Mouse (Mus musculus): ENCODE results near the gene Invs.

Invs gene

DNA sequence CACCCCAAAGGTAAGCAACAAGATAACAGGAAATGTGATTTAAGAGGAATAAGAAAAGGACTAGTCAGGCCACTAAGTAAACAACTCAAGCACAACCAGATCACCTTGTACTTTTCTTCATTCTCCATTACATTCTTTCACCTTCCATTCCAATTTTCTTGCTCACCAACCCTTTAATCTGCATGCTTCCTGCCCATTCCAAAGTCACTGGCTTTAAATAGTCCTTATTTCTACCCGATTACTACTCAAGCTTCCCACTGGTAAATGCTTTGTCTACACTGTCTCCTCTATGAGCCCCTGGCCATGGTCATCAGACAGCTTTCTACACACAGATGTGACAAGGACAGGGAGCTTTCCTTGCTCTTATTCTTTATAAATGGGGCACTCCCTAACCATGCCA is 191.4 kb downstream of the Invs start:
- no peak for DNase-seq

DNA sequence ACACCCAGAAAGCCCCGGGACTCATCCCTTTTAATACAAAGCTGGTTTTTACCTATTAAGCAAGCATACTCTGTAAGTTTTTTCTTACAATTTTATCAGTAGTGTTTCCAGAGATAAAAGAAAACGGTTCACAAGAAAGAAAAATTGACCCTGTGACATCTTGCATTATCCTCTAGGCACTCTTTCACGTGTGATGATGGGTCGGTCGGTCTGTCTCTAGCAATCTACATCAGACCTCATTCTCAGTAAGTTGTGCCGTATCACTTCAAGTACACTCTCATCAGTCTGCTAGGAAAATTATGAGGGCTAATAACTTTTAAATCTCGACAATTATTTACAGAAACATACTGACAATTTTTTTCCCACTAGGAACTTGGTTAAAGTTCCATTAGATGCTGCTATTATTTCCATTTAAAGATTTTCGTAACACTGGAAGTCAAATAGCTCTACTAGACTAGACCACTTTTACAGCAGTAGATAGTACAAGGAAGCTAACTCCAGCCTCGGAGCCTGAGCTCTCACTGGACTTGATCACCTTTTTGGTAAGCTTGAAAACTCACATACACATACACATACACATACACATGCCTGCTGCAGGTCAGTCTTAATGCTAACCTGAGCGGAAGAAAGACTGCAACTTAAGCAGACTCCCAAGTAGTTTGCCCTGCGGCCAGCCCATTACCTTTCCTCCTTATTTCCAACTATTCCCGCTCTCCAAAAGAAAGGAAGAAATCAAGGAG is 192.7 kb downstream of the Invs start:
- DNase-seq = no peak

DNA sequence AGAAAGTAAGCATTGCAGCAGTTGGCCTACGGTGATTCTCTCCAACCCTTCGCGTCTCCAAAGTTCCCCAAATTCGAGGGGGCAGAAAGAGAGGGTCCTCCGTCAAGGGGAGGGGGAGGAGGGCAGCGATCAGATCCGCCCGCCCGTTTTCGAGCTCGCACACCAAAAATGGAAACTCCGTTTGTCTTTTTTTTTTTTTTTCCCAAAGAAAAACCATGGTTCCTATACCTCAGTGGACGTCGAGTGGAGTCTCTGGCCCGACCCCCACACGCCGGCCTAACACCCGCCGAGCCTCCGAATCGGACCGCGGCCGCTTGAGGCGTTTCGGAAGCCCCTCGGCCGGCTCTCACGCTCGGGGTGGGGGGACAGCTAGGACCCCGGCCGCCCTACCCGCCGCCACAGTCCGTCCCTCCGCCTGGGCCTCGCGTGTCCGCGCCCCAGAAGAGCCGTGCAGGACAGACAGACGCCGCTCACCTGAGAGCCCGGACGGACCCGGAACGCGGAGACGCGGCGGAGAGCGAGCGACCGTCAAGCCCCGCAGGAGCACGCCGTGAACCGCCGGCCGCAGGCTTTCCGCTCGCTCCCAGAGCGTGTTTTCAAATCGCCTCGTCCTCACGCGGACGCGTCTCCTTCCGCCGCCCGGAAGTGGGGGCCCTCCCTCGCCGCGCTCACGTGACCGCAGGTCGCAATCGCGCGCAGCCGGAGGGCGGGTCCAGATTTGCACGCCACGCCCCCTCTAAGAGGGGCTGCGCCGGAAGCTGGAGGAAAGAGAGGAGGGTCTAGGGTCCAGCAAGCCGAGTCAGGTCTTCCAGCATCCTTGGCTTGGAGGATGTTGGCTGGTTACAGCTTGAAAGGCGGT is 193.5 kb downstream of the Invs start, which contains the start of gene Tex10:
TSS of gene Tex10 (minus strand) at position 668 of the 859 bp plus-strand sequence.
- peak; percentile 90 for DNase-seq

DNA sequence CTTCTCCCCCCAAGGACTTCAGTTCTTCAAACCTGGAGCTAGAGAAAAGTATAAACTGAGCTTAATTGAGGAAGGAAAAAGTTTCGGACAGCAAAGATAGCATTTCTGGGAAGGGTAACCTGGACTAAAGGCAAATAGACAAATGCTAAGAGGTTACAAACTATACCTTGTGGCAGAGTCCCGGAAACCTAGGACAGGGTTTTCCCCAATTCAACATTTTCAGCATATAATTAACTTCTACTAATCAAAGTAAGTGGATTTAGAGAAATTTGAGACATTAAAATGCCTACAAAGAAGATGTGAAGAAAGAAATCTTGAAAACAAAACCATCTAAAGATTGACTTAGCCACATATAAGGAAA is 194.1 kb downstream of the Invs start:
- DNase-seq = no peak

DNA sequence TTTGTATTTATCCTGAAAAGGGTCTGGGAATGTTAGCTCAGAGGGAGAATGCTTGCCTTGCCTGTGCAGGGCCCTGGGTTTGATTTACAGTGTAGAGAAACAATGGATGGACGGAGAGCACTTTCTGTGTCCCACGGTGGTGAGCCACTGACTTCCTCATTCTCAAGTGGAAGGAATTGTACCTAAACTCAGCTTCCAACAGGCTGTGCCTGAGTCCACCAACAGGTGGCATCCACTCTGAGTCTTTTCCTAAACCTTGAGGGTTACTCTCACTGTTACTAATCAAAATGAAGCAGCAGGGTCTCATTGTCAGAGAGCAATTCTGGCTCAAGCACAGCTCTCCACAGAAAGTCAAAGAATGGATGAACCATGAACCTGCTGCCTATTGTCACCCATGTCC is 201.7 kb downstream of the Invs start:
- DNase-seq = peak; percentile 8

All from right cerebral cortex, postnatal 4 days (tissue).